Comparison of ENCODE assay signal across 10 mouse cellular contexts in the genomic region with DNA sequence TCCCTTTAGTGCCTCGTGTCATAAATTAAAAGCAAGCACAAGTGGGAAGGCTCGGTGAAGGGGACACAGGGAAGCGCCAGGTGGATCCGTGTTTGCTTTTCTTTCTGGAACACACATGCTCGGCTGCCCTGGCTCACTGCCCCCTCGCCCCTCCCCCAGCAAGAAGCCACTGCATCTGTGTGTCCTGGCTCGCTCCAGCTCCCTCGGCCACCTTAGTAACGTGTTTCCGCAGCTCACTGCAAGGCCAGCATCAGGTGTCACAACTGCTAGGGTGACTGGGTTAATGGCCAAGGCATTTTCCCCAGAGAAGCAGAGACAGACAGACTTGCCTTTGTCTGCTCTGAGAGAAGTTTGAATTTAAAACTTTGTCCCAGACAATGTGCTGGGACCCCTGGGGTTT.
A peak's percentile ranks its signal among the peaks of the same experiment; 100 is the strongest.
DNase-seq lines count a peak whose midpoint lies in the region; ATAC-seq lines count a peak whose summit lies in the region.
"Had no signal": no experiment of that assay in that cellular context is flagged by ENCODE, and none has a peak within 500 bp of the region (broad histone marks: within the 10 kb centered on the region; RNA-seq: fewer than 3 reads in every experiment).

No protein-coding gene starts in this region.

- peak overlapping the region; percentile 2; the same call in 1 of the 2 replicates for H3K4me2 ChIP-seq in kidney, embryonic 14.5 days (replicated peaks; ENCODE audit: low read depth, low read length)
- H3K4me2 ChIP-seq: heart, embryonic 15.5 days had no signal

- H3K27ac ChIP-seq in kidney, embryonic 14.5 days (ENCODE audit: low read depth, low read length) = no peak overlapping the region
- H3K27ac ChIP-seq: heart, embryonic 15.5 days had no signal

- ATAC-seq in kidney, embryonic 14.5 days (ENCODE audit: low FRiP score, low TSS enrichment) = peak; percentile 82

- H3K9me3 ChIP-seq in kidney, embryonic 14.5 days (ENCODE audit: control insufficient read depth, low read length) = no peaks in the 10 kb centered on the region
- H3K9me3 ChIP-seq: heart, embryonic 15.5 days had no signal

- H3K27me3 ChIP-seq in kidney, embryonic 14.5 days (ENCODE audit: control insufficient read depth, insufficient read depth, low read length) = peaks cover 6% of the 10 kb centered on the region; the same call in 1 of the 2 replicates
- H3K27me3 ChIP-seq: heart, embryonic 15.5 days had no signal

- no peak for DNase-seq in kidney, adult 8-10 months
- peak; percentile 51 for DNase-seq in embryo, embryonic 10 days (ENCODE audit: low spot score)
- peak; percentile 79 for DNase-seq in gastrocnemius, adult 18-20 months (ENCODE audit: low spot score)
- DNase-seq in mesoderm, embryonic 11.5 days (ENCODE audit: low read depth, low spot score) = peak; percentile 60
- no peak for DNase-seq in lung, postnatal 25 days (ENCODE audit: low spot score)
- DNase-seq in left cerebral cortex, adult 18-20 months (ENCODE audit: low spot score in 2 of 2) = no peak
- DNase-seq in spleen, adult 18-20 months = no peak
- DNase-seq: adrenal gland, postnatal 10 days had no signal

- H3K36me3 ChIP-seq in kidney, embryonic 14.5 days (ENCODE audit: control insufficient read depth, insufficient read depth, low read length) = no peaks in the 10 kb centered on the region
- H3K36me3 ChIP-seq: heart, embryonic 15.5 days had no signal

- H3K4me1 ChIP-seq in kidney, embryonic 14.5 days (ENCODE audit: control insufficient read depth, insufficient read depth, low read length) = peaks cover 11% of the 10 kb centered on the region

- no peak overlapping the region for H3K9ac ChIP-seq in kidney, embryonic 14.5 days (ENCODE audit: low read depth, low read length)
- H3K9ac ChIP-seq: heart, embryonic 15.5 days had no signal

- WGBS in kidney, embryonic 14.5 days = 6% methylated on average over 10 of the region's 10 CpGs

- no peak overlapping the region for H3K4me3 ChIP-seq in kidney, embryonic 14.5 days (ENCODE audit: low read length)
- H3K4me3 ChIP-seq: heart, embryonic 15.5 days had no signal

Comparison
In these comparisons a context has a peak if more than half of its experiments do, and no peak if none do; other contexts are left out.
1. DNase-seq: peak in embryo, embryonic 10 days (single experiment), gastrocnemius, adult 18-20 months (single experiment) and mesoderm, embryonic 11.5 days (single experiment); none in kidney, adult 8-10 months (0 of 2), lung, postnatal 25 days (single experiment), left cerebral cortex, adult 18-20 months (0 of 2) and spleen, adult 18-20 months (0 of 2).